Mouse (Mus musculus) midbrain, embryonic 15.5 days (tissue): ENCODE measurements around the gene Armc12. TPM values are rescaled to one million over a fixed set of nuclear protein-coding genes. Genes with fewer than 3 reads are reported as not detected.

ENCODE experiments used
- ATAC-seq: fragments of 200-750 bp; cut with Nextera tagmentation; replicated peaks from 2 replicates; pipeline ENCODE4 v1.8.0; 2017; ENCODE audit warnings: moderate TSS enrichment
- H3K27ac ChIP-seq: fragments of 300-500 bp; sonication (generic); 2 replicates; pipeline ENCODE4 v1.5.1; 2015; ENCODE audit warnings: mild to moderate bottlenecking, inconsistent platforms
- H3K27me3 ChIP-seq: fragments of 300-500 bp; sonication (generic); replicated peaks from 2 replicates; pipeline ENCODE4 v1.6.1; 2015; ENCODE audit warnings: inconsistent platforms
- H3K36me3 ChIP-seq: fragments of 300-500 bp; sonication (generic); replicated peaks from 2 replicates; pipeline ENCODE4 v1.6.1; 2015; ENCODE audit warnings: inconsistent platforms
- H3K4me1 ChIP-seq: fragments of 300-500 bp; sonication (generic); 2 replicates; pipeline ENCODE4 v1.6.1; 2015; ENCODE audit warnings: inconsistent platforms
- H3K4me2 ChIP-seq: fragments of 300-500 bp; sonication (generic); 2 replicates; pipeline ENCODE4 v1.6.1; 2015; ENCODE audit warnings: inconsistent platforms, mild to moderate bottlenecking, moderate library complexity
- H3K4me3 ChIP-seq: fragments of 300-500 bp; sonication (generic); 2 replicates; pipeline ENCODE4 v1.5.1; 2015; ENCODE audit warnings: mild to moderate bottlenecking, inconsistent platforms
- H3K9ac ChIP-seq: fragments of 300-500 bp; sonication (generic); 2 replicates; pipeline ENCODE4 v1.6.1; 2015; ENCODE audit warnings: mild to moderate bottlenecking, inconsistent platforms
- H3K9me3 ChIP-seq: fragments of 300-500 bp; sonication (generic); 2 replicates; pipeline ENCODE4 v1.6.1; 2016; ENCODE audit warnings: inconsistent platforms
- WGBS: fragments of 180-500 bp; shearing (Covaris S2); methylation state at CpG from one replicate; pipeline ENCODE4 v1.1.7; 2015; ENCODE audit warnings: mixed read lengths; 5-methylcytosine and 5-hydroxymethylcytosine counted together
- polyA plus RNA-seq: library from polyadenylated mRNA; unstranded; fragments of >200 nt; fragmentation: Nextera tagmentation; extraction: Ambion mirVana; gene quantifications from 2 replicates; pipeline ENCODE4 v1.2.1, GENCODE M21; 2015

The Armc12 gene
- polyA plus RNA-seq, 1 experiment from 2014 or later = not detected

- WGBS = 75% methylated on average over 7 of the region's 7 CpGs
- H3K9me3 ChIP-seq = no peaks in the 10 kb centered on the region
- H3K27ac ChIP-seq = no peak overlapping the region
Observed at GRCm38 (mm10) chr17:28502196-28502821, 28.3 kb upstream of the Armc12 start.

GRCm38 (mm10) chr17:28504182-28504581 lies 26.4 kb upstream of the Armc12 start:
- no peaks in the 10 kb centered on the region for H3K4me1 ChIP-seq
- no peak overlapping the region for H3K4me2 ChIP-seq
- 78% methylated on average over 6 of the region's 6 CpGs for WGBS
- no peak overlapping the region for H3K9ac ChIP-seq
- no peak overlapping the region for H3K4me3 ChIP-seq
- no peaks in the 10 kb centered on the region for H3K27me3 ChIP-seq
- H3K27ac ChIP-seq = no peak overlapping the region
- no peak for ATAC-seq
- H3K9me3 ChIP-seq = no peaks in the 10 kb centered on the region
- H3K36me3 ChIP-seq = no peaks in the 10 kb centered on the region

More at GRCm38 (mm10) chr17:28502196-28502821, 28.3 kb upstream of the Armc12 start:
- no peak for ATAC-seq
- no peaks in the 10 kb centered on the region for H3K27me3 ChIP-seq
- no peaks in the 10 kb centered on the region for H3K36me3 ChIP-seq
- H3K4me2 ChIP-seq = no peak overlapping the region
- H3K9ac ChIP-seq = no peak overlapping the region
- no peak overlapping the region for H3K4me3 ChIP-seq
- no peaks in the 10 kb centered on the region for H3K4me1 ChIP-seq

DNA sequence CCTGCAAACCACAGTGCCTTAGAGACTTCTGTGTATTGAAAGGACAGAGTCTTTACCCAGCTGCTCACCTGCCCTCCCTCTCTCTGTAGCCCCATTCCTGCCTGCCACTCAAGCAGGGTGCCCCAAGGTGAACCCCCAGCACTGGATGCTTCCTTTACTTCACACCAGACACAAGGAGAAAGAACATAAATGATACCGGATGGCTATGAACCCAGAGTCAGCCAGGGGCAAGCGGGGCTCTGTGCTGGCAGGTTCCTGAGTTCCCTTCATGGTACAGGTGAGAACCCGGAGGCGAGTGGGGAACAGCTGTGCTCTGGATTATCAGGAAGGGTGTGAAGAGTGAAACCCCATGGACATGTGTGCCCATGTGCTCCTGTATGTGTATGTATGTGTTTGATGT lies 25.0 kb upstream of the Armc12 start:
- 0 out of 2 replicates have a peak, but pooled peaks cover 2% of the 10 kb centered on the region for H3K4me1 ChIP-seq
- no peaks in the 10 kb centered on the region for H3K36me3 ChIP-seq
- WGBS = 95% methylated on average over 4 of the region's 4 CpGs
- H3K9me3 ChIP-seq = no peaks in the 10 kb centered on the region
- H3K27me3 ChIP-seq = no peaks in the 10 kb centered on the region
- no peak for ATAC-seq
- no peak overlapping the region for H3K27ac ChIP-seq
- no peak overlapping the region for H3K4me3 ChIP-seq
- H3K9ac ChIP-seq = no peak overlapping the region
- H3K4me2 ChIP-seq = no peak overlapping the region

- no peak overlapping the region for H3K9ac ChIP-seq
- WGBS = 23% methylated on average over 5 of the region's 5 CpGs
- 0 out of 2 replicates have a peak, but pooled peaks cover 7% of the 10 kb centered on the region for H3K4me1 ChIP-seq
- no peak overlapping the region for H3K4me3 ChIP-seq
- H3K36me3 ChIP-seq = no peaks in the 10 kb centered on the region
- H3K4me2 ChIP-seq = no peak overlapping the region
- H3K9me3 ChIP-seq = no peaks in the 10 kb centered on the region
- no peak for ATAC-seq
- H3K27ac ChIP-seq = no peak overlapping the region
- 0 out of 2 replicates have a peak, but pooled peaks cover 4% of the 10 kb centered on the region for H3K27me3 ChIP-seq
Observed at GRCm38 (mm10) chr17:28506895-28507294, 23.7 kb upstream of the Armc12 start.

DNA sequence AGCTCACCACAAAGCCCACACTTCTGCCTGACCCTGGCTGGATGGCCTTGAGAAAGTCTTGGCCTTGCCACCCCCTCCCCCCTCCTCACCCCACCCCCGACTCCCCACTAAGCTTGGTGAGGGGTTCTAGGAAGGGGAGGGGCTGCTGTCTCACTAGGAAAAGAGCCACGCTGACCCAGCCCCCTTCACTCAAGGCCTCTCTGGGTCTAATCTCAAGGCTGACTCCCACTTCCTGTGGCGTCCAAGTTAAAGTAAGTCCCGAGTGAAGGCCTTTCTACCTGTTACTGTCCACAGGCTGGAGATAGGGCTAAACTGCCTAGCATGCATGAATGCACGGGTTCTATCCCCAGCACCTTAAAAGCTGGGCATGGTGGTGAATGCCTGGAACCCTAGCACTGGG lies 23.1 kb upstream of the Armc12 start:
- no peak overlapping the region for H3K4me2 ChIP-seq
- no peak overlapping the region for H3K27ac ChIP-seq
- H3K9ac ChIP-seq = no peak overlapping the region
- 31% methylated on average over 5 of the region's 5 CpGs for WGBS
- H3K4me3 ChIP-seq = no peak overlapping the region
- no peaks in the 10 kb centered on the region for H3K9me3 ChIP-seq
- H3K27me3 ChIP-seq = 0 out of 2 replicates have a peak, but pooled peaks cover 4% of the 10 kb centered on the region
- H3K4me1 ChIP-seq = 0 out of 2 replicates have a peak, but pooled peaks cover 7% of the 10 kb centered on the region
- H3K36me3 ChIP-seq = no peaks in the 10 kb centered on the region
- no peak for ATAC-seq

GRCm38 (mm10) chr17:28510445-28511342 lies 19.9 kb upstream of the Armc12 start:
- no peaks in the 10 kb centered on the region for H3K36me3 ChIP-seq
- no peak for ATAC-seq
- 0 out of 2 replicates have a peak, but pooled peaks cover 7% of the 10 kb centered on the region for H3K4me1 ChIP-seq
- peaks cover 7% of the 10 kb centered on the region; the same call in 1 of the 2 replicates for H3K27me3 ChIP-seq
- no peak overlapping the region for H3K9ac ChIP-seq
- peak overlapping the region; percentile 12 for H3K4me2 ChIP-seq
- H3K9me3 ChIP-seq = no peaks in the 10 kb centered on the region
- H3K4me3 ChIP-seq = no peak overlapping the region
- WGBS = 6% methylated on average over 27 of the region's 28 CpGs
- no peak overlapping the region for H3K27ac ChIP-seq

GRCm38 (mm10) chr17:28511616-28512541 lies 18.7 kb upstream of the Armc12 start:
- 28% methylated on average over 9 of the region's 9 CpGs for WGBS
- H3K9ac ChIP-seq = no peak overlapping the region
- no peak for ATAC-seq
- no peak overlapping the region for H3K27ac ChIP-seq
- no peak overlapping the region for H3K4me2 ChIP-seq
- H3K27me3 ChIP-seq = peaks cover 11% of the 10 kb centered on the region; the same call in 1 of the 2 replicates
- 0 out of 2 replicates have a peak, but pooled peaks cover 7% of the 10 kb centered on the region for H3K4me1 ChIP-seq
- no peaks in the 10 kb centered on the region for H3K36me3 ChIP-seq
- no peak overlapping the region for H3K4me3 ChIP-seq
- no peaks in the 10 kb centered on the region for H3K9me3 ChIP-seq

GRCm38 (mm10) chr17:28512696-28513095 lies 17.9 kb upstream of the Armc12 start:
- Histone ChIP-seq H3K9ac (no peak overlapping the region), H3K4me2 (no peak overlapping the region), H3K4me1 (peaks cover 15% of the 10 kb centered on the region), H3K4me3 (no peak overlapping the region), H3K27me3 (peaks cover 11% of the 10 kb centered on the region; the same call in 1 of the 2 replicates), H3K27ac (no peak overlapping the region), H3K36me3 (no peaks in the 10 kb centered on the region), H3K9me3 (no peaks in the 10 kb centered on the region)
- no peak for ATAC-seq
- 42% methylated on average over 6 of the region's 6 CpGs for WGBS

- Histone ChIP-seq H3K4me3 (no peak overlapping the region), H3K27me3 (peaks cover 11% of the 10 kb centered on the region; the same call in 1 of the 2 replicates), H3K4me1 (peaks cover 21% of the 10 kb centered on the region), H3K9ac (no peak overlapping the region), H3K36me3 (no peaks in the 10 kb centered on the region), H3K9me3 (no peaks in the 10 kb centered on the region), H3K27ac (no peak overlapping the region), H3K4me2 (no peak overlapping the region)
- ATAC-seq = no peak
- 80% methylated on average over 1 of the region's 1 CpGs for whole genome bisulfite sequencing
Observed at GRCm38 (mm10) chr17:28513337-28513736, 17.3 kb upstream of the Armc12 start.

GRCm38 (mm10) chr17:28513844-28514243 lies 16.8 kb upstream of the Armc12 start:
- Histone ChIP-seq H3K4me3 (no peak overlapping the region), H3K9me3 (no peaks in the 10 kb centered on the region), H3K4me1 (peaks cover 26% of the 10 kb centered on the region), H3K27me3 (peaks cover 11% of the 10 kb centered on the region; the same call in 1 of the 2 replicates), H3K9ac (no peak overlapping the region), H3K4me2 (no peak overlapping the region), H3K36me3 (no peaks in the 10 kb centered on the region), H3K27ac (no peak overlapping the region)
- ATAC-seq = no peak
- 67% methylated on average over 7 of the region's 7 CpGs for WGBS

GRCm38 (mm10) chr17:28514555-28514954 lies 16.1 kb upstream of the Armc12 start:
- H3K4me1 ChIP-seq = peaks cover 26% of the 10 kb centered on the region
- no peak overlapping the region for H3K4me3 ChIP-seq
- H3K9me3 ChIP-seq = no peaks in the 10 kb centered on the region
- 57% methylated on average over 5 of the region's 5 CpGs for WGBS
- no peak overlapping the region for H3K4me2 ChIP-seq
- H3K9ac ChIP-seq = no peak overlapping the region
- no peak overlapping the region for H3K27ac ChIP-seq
- H3K27me3 ChIP-seq = peaks cover 11% of the 10 kb centered on the region; the same call in 1 of the 2 replicates
- no peaks in the 10 kb centered on the region for H3K36me3 ChIP-seq
- no peak for ATAC-seq
